Mouse (Mus musculus) MEL (cell line): ENCODE results near the gene Akr1c14. TPM values are rescaled to one million over a fixed set of nuclear protein-coding genes. Genes with fewer than 3 reads are reported as not detected.

Experiments
- DNase-seq: peaks from one replicate; pipeline ENCODE4 v3.0.0; 2011; ENCODE audit warnings: low read depth, low spot score
- H3K27ac ChIP-seq: 2 replicates; pipeline ENCODE4 v1.5.1; 2012; ENCODE audit warnings: low read depth, mild to moderate bottlenecking, control low read depth, low read length, moderate library complexity; ENCODE audit not compliant: control insufficient read depth
- H3K27me3 ChIP-seq, 2 experiments: fragments of 150-350 bp in 1 of 2; sonication (generic) in 1 of 2; 2 replicates each; pipeline ENCODE4 v1.6.1; 2012; ENCODE audit warnings: low read length in 2 of 2, mild to moderate bottlenecking in 2 of 2, improper control_type of control experiment in 1 of 2, moderate library complexity in 1 of 2; ENCODE audit not compliant: insufficient read depth in 2 of 2, control insufficient read depth in 1 of 2
- H3K36me3 ChIP-seq, 2 experiments: 2 replicates each; pipeline ENCODE4 v1.6.1; 2012 to 2014; ENCODE audit warnings: low read length in 2 of 2, improper control_type of control experiment in 1 of 2, inconsistent platforms in 1 of 2, mild to moderate bottlenecking in 1 of 2; ENCODE audit not compliant: insufficient read depth in 2 of 2, control insufficient read depth in 1 of 2
- H3K4me1 ChIP-seq, 2 experiments: fragments of 150-350 bp in 1 of 2; sonication (generic) in 1 of 2; 2 replicates each; pipeline ENCODE4 v1.6.1; 2012; ENCODE audit warnings: low read length in 2 of 2, improper control_type of control experiment in 1 of 2, mild to moderate bottlenecking in 1 of 2; ENCODE audit not compliant: insufficient read depth in 2 of 2, control insufficient read depth in 1 of 2
- H3K4me3 ChIP-seq, 2 experiments: fragments of 150-350 bp in 1 of 2; sonication (generic) in 1 of 2; 2 replicates each; pipeline ENCODE4 v1.5.1; 2012; ENCODE audit warnings: low read depth in 2 of 2, low read length in 2 of 2, mild to moderate bottlenecking in 2 of 2, moderate library complexity in 2 of 2, control low read depth in 1 of 2, improper control_type of control experiment in 1 of 2; ENCODE audit not compliant: control insufficient read depth in 1 of 2, insufficient read depth in 1 of 2
- H3K79me2 ChIP-seq: 2 replicates; pipeline ENCODE4 v1.6.1; 2012; ENCODE audit warnings: mild to moderate bottlenecking, low read length, moderate library complexity; ENCODE audit not compliant: control insufficient read depth, poor library complexity, insufficient read depth
- H3K9ac ChIP-seq: 2 replicates; pipeline ENCODE4 v1.6.1; 2012; ENCODE audit warnings: low read depth, mild to moderate bottlenecking, control low read depth, low read length, moderate library complexity; ENCODE audit not compliant: control insufficient read depth, poor library complexity, severe bottlenecking
- H3K9me3 ChIP-seq: fragments of 150-350 bp; sonication (generic); replicated peaks from 2 replicates; pipeline ENCODE4 v1.6.1; 2012; ENCODE audit warnings: mild to moderate bottlenecking, low read length, improper control_type of control experiment, moderate library complexity; ENCODE audit not compliant: insufficient read depth
- CTCF ChIP-seq, 3 experiments: IDR thresholded peaks in 2 of 3; conservative IDR thresholded peaks in 1 of 3; 2 replicates each; pipeline ENCODE4 v1.5.1; 2011 to 2012; ENCODE audit warnings: low read length in 3 of 3, low read depth in 2 of 3, mild to moderate bottlenecking in 2 of 3, improper control_type of control experiment in 1 of 3, inconsistent platforms in 1 of 3, mixed read lengths in 1 of 3, moderate library complexity in 1 of 3; ENCODE audit not compliant: control insufficient read depth in 1 of 3, insufficient read depth in 1 of 3, poor library complexity in 1 of 3, severe bottlenecking in 1 of 3
- ELF1 ChIP-seq: IDR thresholded peaks from 2 replicates; pipeline ENCODE4 v1.6.1; 2014; ENCODE audit warnings: low read depth, mild to moderate bottlenecking, inconsistent platforms, low read length, improper control_type of control experiment, moderate library complexity
- EP300 ChIP-seq, 2 experiments: IDR thresholded peaks; 2 replicates each; pipeline ENCODE4 v1.6.1; 2011; ENCODE audit warnings: improper control_type of control experiment in 2 of 2, low read length in 2 of 2, low read depth in 1 of 2, mild to moderate bottlenecking in 1 of 2
- ETS1 ChIP-seq: IDR thresholded peaks from 2 replicates; pipeline ENCODE4 v1.6.1; 2012; ENCODE audit warnings: low read depth, mild to moderate bottlenecking, inconsistent platforms, low read length, improper control_type of control experiment, moderate library complexity
- GABPA ChIP-seq: IDR thresholded peaks from 2 replicates; pipeline ENCODE4 v1.6.1; 2012; ENCODE audit warnings: low read depth, mild to moderate bottlenecking, inconsistent platforms, low read length, improper control_type of control experiment, moderate library complexity
- GATA1 ChIP-seq: IDR thresholded peaks from 2 replicates; pipeline ENCODE4 v1.6.1; 2011; ENCODE audit warnings: low read depth, low read length, improper control_type of control experiment
- HCFC1 ChIP-seq: IDR thresholded peaks from 2 replicates; pipeline ENCODE4 v1.6.1; 2012; ENCODE audit warnings: low read depth, mild to moderate bottlenecking, inconsistent platforms, low read length, improper control_type of control experiment, moderate library complexity
- JUND ChIP-seq: IDR thresholded peaks from 2 replicates; pipeline ENCODE4 v1.6.1; 2011; ENCODE audit warnings: low read depth, mild to moderate bottlenecking, improper control_type of control experiment, low read length
- KAT2A ChIP-seq: conservative IDR thresholded peaks from 2 replicates; pipeline ENCODE4 v1.6.1; 2012; ENCODE audit warnings: low read depth, low read length, improper control_type of control experiment, inconsistent platforms
- MEF2A ChIP-seq: IDR thresholded peaks from 2 replicates; pipeline ENCODE4 v1.6.1; 2014; ENCODE audit warnings: low read depth, mild to moderate bottlenecking, inconsistent platforms, low read length, improper control_type of control experiment; ENCODE audit not compliant: poor library complexity, insufficient replicate concordance, severe bottlenecking; ENCODE audit errors: extremely low read depth
- MYC ChIP-seq: IDR thresholded peaks from 2 replicates; pipeline ENCODE4 v1.6.1; 2011; ENCODE audit warnings: low read depth, mild to moderate bottlenecking, low read length, improper control_type of control experiment, moderate library complexity
- POLR2A ChIP-seq, 2 experiments: IDR thresholded peaks; 2 replicates each; pipeline ENCODE4 v1.6.1; 2011 to 2012; ENCODE audit warnings: low read length in 2 of 2, mild to moderate bottlenecking in 2 of 2, control low read depth in 1 of 2, improper control_type of control experiment in 1 of 2, low read depth in 1 of 2, moderate library complexity in 1 of 2; ENCODE audit not compliant: control insufficient read depth in 1 of 2, insufficient read depth in 1 of 2, poor library complexity in 1 of 2
- RAD21 ChIP-seq: IDR thresholded peaks from 2 replicates; pipeline ENCODE4 v1.6.1; 2011; ENCODE audit warnings: mild to moderate bottlenecking, low read depth, low read length, improper control_type of control experiment
- SIN3A ChIP-seq: IDR thresholded peaks from 2 replicates; pipeline ENCODE4 v1.6.1; 2012; ENCODE audit warnings: low read length, improper control_type of control experiment, inconsistent platforms
- SMC3 ChIP-seq: IDR thresholded peaks from 2 replicates; pipeline ENCODE4 v1.6.1; 2011; ENCODE audit warnings: low read depth, low read length, improper control_type of control experiment
- TAL1 ChIP-seq: IDR thresholded peaks from 2 replicates; pipeline ENCODE4 v1.6.1; 2012; ENCODE audit warnings: mild to moderate bottlenecking, inconsistent platforms, low read length, moderate library complexity, mixed read lengths
- TBP ChIP-seq: IDR thresholded peaks from 2 replicates; pipeline ENCODE4 v1.8.0; 2011; ENCODE audit warnings: low read depth, low read length, improper control_type of control experiment
- UBTF ChIP-seq: IDR thresholded peaks from 2 replicates; pipeline ENCODE4 v1.6.1; 2012; ENCODE audit warnings: low read depth, mild to moderate bottlenecking, inconsistent platforms, low read length, improper control_type of control experiment, moderate library complexity, borderline replicate concordance; ENCODE audit not compliant: insufficient read depth
- USF2 ChIP-seq, 2 experiments: IDR thresholded peaks; 2 replicates each; pipeline ENCODE4 v1.6.1; 2011 to 2012; ENCODE audit warnings: improper control_type of control experiment in 2 of 2, low read length in 2 of 2, borderline replicate concordance in 1 of 2, inconsistent platforms in 1 of 2, low read depth in 1 of 2, mild to moderate bottlenecking in 1 of 2; ENCODE audit not compliant: insufficient read depth in 1 of 2
- ZC3H11A ChIP-seq: IDR thresholded peaks from 2 replicates; pipeline ENCODE4 v1.6.1; 2012; ENCODE audit warnings: low read depth, mild to moderate bottlenecking, inconsistent platforms, low read length, improper control_type of control experiment
- ZKSCAN1 ChIP-seq: IDR thresholded peaks from 2 replicates; pipeline ENCODE4 v1.6.1; 2012; ENCODE audit warnings: low read depth, mild to moderate bottlenecking, inconsistent platforms, low read length, improper control_type of control experiment, moderate library complexity
- ZMIZ1 ChIP-seq: IDR thresholded peaks from 2 replicates; pipeline ENCODE4 v1.6.1; 2012; ENCODE audit warnings: low read depth, mild to moderate bottlenecking, inconsistent platforms, low read length, improper control_type of control experiment, moderate library complexity
- ZNF384 ChIP-seq: IDR thresholded peaks from 2 replicates; pipeline ENCODE4 v1.6.1; 2012; ENCODE audit warnings: low read depth, mild to moderate bottlenecking, inconsistent platforms, low read length, improper control_type of control experiment
- polyA plus RNA-seq, 2 experiments: library from polyadenylated mRNA; stranded (reverse) in 1 of 2; unstranded in 1 of 2; fragments of >175 nt in 1 of 2; fragments of >200 nt in 1 of 2; gene quantifications; 2 replicates each; pipeline versions ENCODE4 v1.2.1 to v1.2.4; 2012; ENCODE audit warnings: low replicate concordance in 2 of 2, low read depth in 1 of 2; ENCODE audit not compliant: insufficient read length in 2 of 2, insufficient read depth in 1 of 2, missing spikeins in 1 of 2
- total RNA-seq: library from RNA; depleted of rRNA; stranded (reverse); fragments of 300-350 nt; gene quantifications from 2 replicates; pipeline ENCODE4 v1.2.3, GENCODE M21; 2012

Gene Akr1c14
- total and polyA plus RNA-seq, 3 experiments = not detected

GRCm38 (mm10) chr13:4131317-4131716 lies 82.5 kb downstream of the Akr1c14 start:
- H3K9ac ChIP-seq = no peak overlapping the region
- peaks cover 0 to 3% of the 10 kb centered on the region in 2 experiments; a peak in 2 of 4 replicates for H3K27me3 ChIP-seq
- H3K27ac ChIP-seq = no peak overlapping the region
- H3K4me3 ChIP-seq = no peak overlapping the region
- TF ChIP-seq UBTF (no peak), TBP (no peak), TAL1 (no peak), RAD21 (no peak), CTCF (IDR thresholded peaks at IDR 0.05 in 2 of 3, conservative IDR thresholded peaks at IDR 0.05 in 1 of 3; ENCODE audit: control insufficient read depth in 1 of 3, insufficient read depth in 1 of 3, low read depth in 2 of 3, low read length in 3 of 3, poor library complexity in 1 of 3, severe bottlenecking in 1 of 3) (no peak), ZMIZ1 (no peak), ZC3H11A (no peak), ELF1 (no peak), USF2 (IDR thresholded peaks at IDR 0.05; ENCODE audit: borderline replicate concordance in 1 of 2, insufficient read depth in 1 of 2, low read depth in 1 of 2, low read length in 2 of 2) (no peak)
- H3K79me2 ChIP-seq = no peaks in the 10 kb centered on the region
- H3K36me3 ChIP-seq = no peaks in the 10 kb centered on the region
- H3K9me3 ChIP-seq = no peaks in the 10 kb centered on the region
- no peak for DNase-seq
- no peaks in the 10 kb centered on the region for H3K4me1 ChIP-seq

GRCm38 (mm10) chr13:4131721-4132120 lies 82.9 kb downstream of the Akr1c14 start:
- H3K4me3 ChIP-seq = no peak overlapping the region
- no peak overlapping the region for H3K27ac ChIP-seq
- peaks cover 0 to 3% of the 10 kb centered on the region in 2 experiments; a peak in 2 of 4 replicates for H3K27me3 ChIP-seq
- TF ChIP-seq TAL1 = no peak
- no peaks in the 10 kb centered on the region for H3K4me1 ChIP-seq
- DNase-seq = no peak
- H3K36me3 ChIP-seq = no peaks in the 10 kb centered on the region
- H3K79me2 ChIP-seq = no peaks in the 10 kb centered on the region
- H3K9me3 ChIP-seq = no peaks in the 10 kb centered on the region
- H3K9ac ChIP-seq = no peak overlapping the region

GRCm38 (mm10) chr13:4133070-4133469 lies 84.3 kb downstream of the Akr1c14 start:
- Histone ChIP-seq H3K27me3 (no peaks in the 10 kb centered on the region), H3K9me3 (no peaks in the 10 kb centered on the region), H3K27ac (no peak overlapping the region), H3K4me1 (no peaks in the 10 kb centered on the region), H3K79me2 (no peaks in the 10 kb centered on the region), H3K9ac (no peak overlapping the region), H3K36me3 (no peaks in the 10 kb centered on the region), H3K4me3 (no peak overlapping the region)
- DNase-seq = peak; percentile 41
- no peak for TF ChIP-seq SIN3A
- TF ChIP-seq ZKSCAN1 = no peak
- TF ChIP-seq RAD21 = peak; percentile 61
- TF ChIP-seq ZMIZ1 = no peak
- no peak for TF ChIP-seq TBP
- TF ChIP-seq USF2 (IDR thresholded peaks at IDR 0.05; ENCODE audit: borderline replicate concordance in 1 of 2, insufficient read depth in 1 of 2, low read depth in 1 of 2, low read length in 2 of 2) = no peak
- TF ChIP-seq EP300 (IDR thresholded peaks at IDR 0.05; ENCODE audit: low read depth in 1 of 2, low read length in 2 of 2) = no peak
- no peak for TF ChIP-seq HCFC1
- TF ChIP-seq GATA1 = no peak
- TF ChIP-seq JUND = no peak
- no peak for TF ChIP-seq POLR2A (IDR thresholded peaks at IDR 0.05; ENCODE audit: control insufficient read depth in 1 of 2, insufficient read depth in 1 of 2, low read depth in 1 of 2, low read length in 2 of 2, poor library complexity in 1 of 2)
- TF ChIP-seq KAT2A = no peak
- no peak for TF ChIP-seq ZNF384
- TF ChIP-seq ZC3H11A = peak; percentile 57
- no peak for TF ChIP-seq MEF2A
- no peak for TF ChIP-seq MYC
- TF ChIP-seq GABPA = no peak
- TF ChIP-seq SMC3 = peak; percentile 72
- TF ChIP-seq CTCF (IDR thresholded peaks at IDR 0.05 in 2 of 3, conservative IDR thresholded peaks at IDR 0.05 in 1 of 3; ENCODE audit: control insufficient read depth in 1 of 3, insufficient read depth in 1 of 3, low read depth in 2 of 3, low read length in 3 of 3, poor library complexity in 1 of 3, severe bottlenecking in 1 of 3) = peak; percentile 25 to 67 (median 56); a peak in 5 of 6 replicates
- TF ChIP-seq ETS1 = no peak
- no peak for TF ChIP-seq TAL1
